Mouse (Mus musculus) limb, embryonic 14.5 days (tissue): ENCODE results near the gene Map3k20. TPM values are rescaled to one million over a fixed set of nuclear protein-coding genes. Genes with fewer than 3 reads are reported as not detected.

Experiments
- ATAC-seq: fragments of 200-750 bp; cut with Nextera tagmentation; 2 replicates; pipeline ENCODE4 v1.8.0; 2017; ENCODE audit warnings: low read depth, moderate number of reproducible peaks, moderate TSS enrichment; ENCODE audit not compliant: low FRiP score
- DNase-seq: peaks from one replicate; pipeline ENCODE4 v3.0.0-alpha.2; 2015; ENCODE audit warnings: low spot score
- H3K27ac ChIP-seq: fragments of 300-500 bp; sonication (generic); replicated peaks from 2 replicates; pipeline ENCODE4 v1.5.1; 2014; ENCODE audit warnings: low read depth, mild to moderate bottlenecking, low read length, moderate library complexity, mixed read lengths
- H3K27me3 ChIP-seq: fragments of 300-500 bp; sonication (generic); 2 replicates; pipeline ENCODE4 v1.6.1; 2014; ENCODE audit warnings: low read length, mixed read lengths; ENCODE audit not compliant: control insufficient read depth, insufficient read depth
- H3K36me3 ChIP-seq: fragments of 300-500 bp; sonication (generic); 2 replicates; pipeline ENCODE4 v1.6.1; 2014; ENCODE audit warnings: mild to moderate bottlenecking, low read length, moderate library complexity, mixed read lengths; ENCODE audit not compliant: control insufficient read depth, insufficient read depth
- H3K4me1 ChIP-seq: fragments of 300-500 bp; sonication (generic); 2 replicates; pipeline ENCODE4 v1.6.1; 2014; ENCODE audit warnings: antibody characterized with exemption, low read length, mixed read lengths; ENCODE audit not compliant: control insufficient read depth, insufficient read depth
- H3K4me2 ChIP-seq: fragments of 300-500 bp; sonication (generic); replicated peaks from 2 replicates; pipeline ENCODE4 v1.6.1; 2014; ENCODE audit warnings: low read depth, mild to moderate bottlenecking, low read length, moderate library complexity; ENCODE audit not compliant: severe bottlenecking
- H3K4me3 ChIP-seq: fragments of 300-500 bp; sonication (generic); replicated peaks from 2 replicates; pipeline ENCODE4 v1.5.1; 2014; ENCODE audit warnings: low read length
- H3K9ac ChIP-seq: fragments of 300-500 bp; sonication (generic); 2 replicates; pipeline ENCODE4 v1.6.1; 2014; ENCODE audit warnings: mild to moderate bottlenecking, low read depth, low read length, moderate library complexity; ENCODE audit not compliant: severe bottlenecking
- H3K9me3 ChIP-seq: fragments of 300-500 bp; sonication (generic); 2 replicates; pipeline ENCODE4 v1.6.1; 2016; ENCODE audit warnings: low read length; ENCODE audit not compliant: control insufficient read depth
- POLR2A ChIP-seq: fragments of 200-500 bp; IDR thresholded peaks from 2 replicates; pipeline ENCODE4 v1.8.0; 2012; ENCODE audit warnings: inconsistent platforms, mild to moderate bottlenecking, moderate library complexity, borderline replicate concordance; ENCODE audit not compliant: insufficient read depth, insufficient read length; ENCODE audit errors: extremely low read depth
- WGBS: fragments of 180-500 bp; shearing (Covaris S2); extraction: QIAGEN DNeasy Blood & Tissue Kit; methylation state at CpG from one replicate; pipeline ENCODE4 v1.1.7; 2014; 5-methylcytosine and 5-hydroxymethylcytosine counted together
- polyA plus RNA-seq, 2 experiments: library from polyadenylated mRNA; depleted of rRNA in 1 of 2; stranded (reverse) in 1 of 2; unstranded in 1 of 2; fragments of >200 nt; fragmentation: Nextera tagmentation in 1 of 2; extraction: Ambion mirVana in 1 of 2; gene quantifications; 2 replicates each; pipeline versions ENCODE4 v1.2.1 to v1.2.3; 2012 to 2014

Gene Map3k20
- polyA plus RNA-seq, 2 experiments = 14.6 to 18.2 TPM

DNA sequence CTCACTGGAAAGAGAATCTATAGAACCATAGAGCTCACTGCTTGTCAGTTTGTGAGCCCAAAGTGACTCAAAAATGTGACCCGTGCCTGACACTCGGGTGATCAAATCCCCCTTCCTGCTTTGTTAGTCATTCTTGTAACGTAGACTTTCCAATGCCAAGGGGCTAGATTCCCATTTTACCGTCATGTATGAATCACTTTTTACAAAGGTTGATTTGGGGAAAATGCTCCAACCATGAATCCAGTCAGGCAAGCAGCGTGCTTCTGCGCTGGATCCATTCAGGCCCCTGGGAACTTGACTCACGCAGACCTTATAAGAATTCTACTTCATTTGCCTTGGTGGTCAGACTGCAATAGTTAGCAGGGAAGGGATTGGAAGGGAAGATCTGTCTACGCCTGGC, 66.3 kb downstream of the Map3k20 start:
- no peaks in the 10 kb centered on the region for H3K9me3 ChIP-seq
- H3K4me1 ChIP-seq = peaks cover 5% of the 10 kb centered on the region; the same call in 1 of the 2 replicates
- no peak overlapping the region for H3K9ac ChIP-seq
- 93% methylated on average over 8 of the region's 8 CpGs for WGBS
- H3K4me2 ChIP-seq = no peak overlapping the region
- ATAC-seq (no peak), DNase-seq (no peak)
- no peak overlapping the region for H3K27ac ChIP-seq
- no peaks in the 10 kb centered on the region for H3K36me3 ChIP-seq
- TF ChIP-seq POLR2A = no peak
- no peak overlapping the region for H3K4me3 ChIP-seq
- H3K27me3 ChIP-seq = no peaks in the 10 kb centered on the region

DNA sequence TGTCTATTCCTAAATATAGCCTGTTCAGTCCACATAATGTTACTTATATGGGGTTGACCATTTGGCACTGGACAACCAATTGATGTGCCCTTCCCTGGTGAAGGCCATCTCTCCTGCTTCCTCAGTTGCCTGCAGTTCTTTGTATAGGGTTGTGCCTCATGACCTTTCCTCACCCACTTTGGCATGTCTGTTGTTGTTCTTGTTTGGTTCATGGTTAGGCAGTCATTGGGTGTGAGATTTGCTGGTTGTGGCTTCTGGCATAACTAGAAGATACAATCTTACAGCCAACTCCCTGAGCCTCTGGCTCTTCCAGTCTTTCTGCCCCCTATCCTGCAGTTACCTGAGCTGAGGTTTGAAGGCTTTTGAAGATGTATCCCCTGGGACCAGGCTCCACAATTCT, 67.3 kb downstream of the Map3k20 start:
- Histone ChIP-seq H3K27me3 (no peaks in the 10 kb centered on the region), H3K9ac (no peak overlapping the region), H3K4me2 (no peak overlapping the region), H3K36me3 (no peaks in the 10 kb centered on the region), H3K27ac (no peak overlapping the region), H3K4me1 (peaks cover 5% of the 10 kb centered on the region; the same call in 1 of the 2 replicates), H3K4me3 (no peak overlapping the region), H3K9me3 (no peaks in the 10 kb centered on the region)
- TF ChIP-seq POLR2A = no peak
- no peak for ATAC-seq
- no peak for DNase-seq

- WGBS = 85% methylated on average over 10 of the region's 10 CpGs
- Histone ChIP-seq H3K4me3 (no peak overlapping the region), H3K27ac (no peak overlapping the region), H3K36me3 (no peaks in the 10 kb centered on the region), H3K9me3 (no peaks in the 10 kb centered on the region), H3K27me3 (no peaks in the 10 kb centered on the region), H3K9ac (no peak overlapping the region), H3K4me1 (no peaks in the 10 kb centered on the region), H3K4me2 (no peak overlapping the region)
- DNase-seq (no peak), ATAC-seq (no peak)
- TF ChIP-seq POLR2A = no peak
These were observed 71.0 kb downstream of the Map3k20 start for GRCm38 (mm10) chr2:72356471-72356870.

GRCm38 (mm10) chr2:72361572-72361971, 76.1 kb downstream of the Map3k20 start:
- no peaks in the 10 kb centered on the region for H3K9me3 ChIP-seq
- no peak overlapping the region for H3K4me2 ChIP-seq
- H3K9ac ChIP-seq = no peak overlapping the region
- ATAC-seq (no peak), DNase-seq (no peak)
- H3K36me3 ChIP-seq = no peaks in the 10 kb centered on the region
- no peak for TF ChIP-seq POLR2A
- no peaks in the 10 kb centered on the region for H3K27me3 ChIP-seq
- no peaks in the 10 kb centered on the region for H3K4me1 ChIP-seq
- H3K27ac ChIP-seq = no peak overlapping the region
- no peak overlapping the region for H3K4me3 ChIP-seq
- WGBS = 74% methylated on average over 3 of the region's 3 CpGs

GRCm38 (mm10) chr2:72363449-72363848, 78.0 kb downstream of the Map3k20 start:
- ATAC-seq (no peak), DNase-seq (no peak)
- no peak for TF ChIP-seq POLR2A
- WGBS = 97% methylated on average over 1 of the region's 1 CpGs
- Histone ChIP-seq H3K27ac (no peak overlapping the region), H3K4me3 (no peak overlapping the region), H3K9ac (no peak overlapping the region), H3K36me3 (no peaks in the 10 kb centered on the region), H3K9me3 (no peaks in the 10 kb centered on the region), H3K4me1 (no peaks in the 10 kb centered on the region), H3K27me3 (no peaks in the 10 kb centered on the region), H3K4me2 (no peak overlapping the region)

DNA sequence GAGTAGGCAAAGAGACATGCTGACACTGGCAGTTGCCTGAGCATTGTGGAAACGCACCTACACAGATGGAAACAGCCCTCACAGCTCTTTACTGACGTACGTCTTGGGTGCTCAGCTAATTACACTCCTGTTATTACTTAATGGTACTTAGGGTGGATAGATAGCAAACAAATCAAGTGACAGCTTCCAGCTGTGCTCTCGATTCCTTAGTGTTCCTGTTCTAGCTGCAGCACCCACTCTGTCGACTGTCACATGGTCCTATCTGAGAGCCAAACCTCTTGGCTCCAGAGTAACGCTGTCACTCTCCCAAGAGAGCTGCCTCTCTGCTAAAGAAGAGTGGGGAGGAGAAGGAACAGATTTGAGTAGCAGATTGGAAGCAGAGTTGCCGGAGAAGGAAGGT, 80.5 kb downstream of the Map3k20 start:
- Histone ChIP-seq H3K9ac (no peak overlapping the region), H3K4me3 (no peak overlapping the region), H3K9me3 (no peaks in the 10 kb centered on the region), H3K4me2 (no peak overlapping the region), H3K4me1 (no peaks in the 10 kb centered on the region), H3K27ac (no peak overlapping the region), H3K27me3 (no peaks in the 10 kb centered on the region), H3K36me3 (no peaks in the 10 kb centered on the region)
- no peak for ATAC-seq
- 51% methylated on average over 7 of the region's 7 CpGs for WGBS
- no peak for TF ChIP-seq POLR2A
- DNase-seq = no peak
